Mouse (Mus musculus) adipocyte (in vitro differentiated cells): Measurements from ENCODE around the gene Nrn1l.

ENCODE experiments used
- DNase-seq: peaks from one replicate; pipeline ENCODE4 v3.0.0-alpha.2; 2016; ENCODE audit warnings: low spot score

The Nrn1l gene

DNA sequence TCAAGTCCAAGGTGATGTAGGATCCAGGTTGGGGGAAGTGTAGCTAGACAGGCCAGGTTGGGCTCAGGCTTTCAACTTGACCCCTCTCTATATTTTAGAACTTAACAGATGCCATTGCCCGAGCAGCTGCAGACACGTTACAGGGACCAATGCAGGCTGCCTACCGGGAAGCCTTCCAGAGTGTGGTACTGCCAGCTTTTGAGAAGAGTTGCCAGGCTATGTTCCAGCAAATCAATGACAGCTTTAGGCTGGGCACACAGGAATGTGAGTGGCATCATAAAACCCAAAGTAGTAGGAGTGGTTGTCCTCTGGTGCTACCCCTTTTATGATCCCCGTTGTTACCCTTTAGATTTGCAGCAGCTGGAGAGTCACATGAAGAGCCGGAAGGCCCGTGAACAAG lies 2.5 kb upstream of the Nrn1l start:
- DNase-seq: peak; percentile 40

- DNase-seq: peak; percentile 42
These were observed 935 bp upstream of the Nrn1l start for GRCm38 (mm10) chr8:105892432-105892831.

DNA sequence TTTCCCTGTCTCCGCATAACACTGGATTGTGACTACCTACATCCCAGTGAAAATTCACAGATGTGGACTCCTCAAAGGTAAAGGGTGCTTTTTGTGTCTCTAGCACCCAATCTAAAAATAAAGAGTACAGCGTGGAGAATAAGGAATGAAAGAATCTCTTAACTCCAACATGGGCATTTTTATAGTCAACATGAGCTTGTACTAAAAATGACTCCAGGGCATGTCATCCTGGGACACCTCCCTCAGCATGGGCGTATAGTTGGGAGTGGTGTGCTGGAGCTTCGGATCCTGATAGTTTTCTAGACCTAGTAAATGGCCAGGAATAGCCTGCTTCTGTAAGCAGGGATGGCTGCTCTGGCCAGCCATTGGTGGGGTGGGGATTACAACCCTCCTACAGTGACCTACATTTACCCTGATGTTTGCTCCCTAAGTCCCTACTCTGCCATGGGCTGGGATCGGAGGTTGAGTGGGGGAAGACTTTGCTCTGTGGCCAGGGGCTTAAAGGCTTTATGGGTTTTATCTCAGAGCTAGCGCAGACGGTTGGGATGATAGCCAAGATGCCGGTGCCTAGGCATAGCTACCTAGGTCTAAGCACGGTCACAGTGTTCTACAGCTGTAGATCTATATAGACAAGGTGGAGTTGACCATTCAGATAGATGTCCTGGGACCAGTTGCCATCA lies 4.6 kb downstream of the Nrn1l start:
- DNase-seq: no peak

GRCm38 (mm10) chr8:105900180-105900940 lies 7.0 kb downstream of the Nrn1l start, which contains the start of gene Pskh1:
Gene Pskh1, plus strand, starts transcription at chr8:105900441.
- peak; percentile 96 for DNase-seq

DNA sequence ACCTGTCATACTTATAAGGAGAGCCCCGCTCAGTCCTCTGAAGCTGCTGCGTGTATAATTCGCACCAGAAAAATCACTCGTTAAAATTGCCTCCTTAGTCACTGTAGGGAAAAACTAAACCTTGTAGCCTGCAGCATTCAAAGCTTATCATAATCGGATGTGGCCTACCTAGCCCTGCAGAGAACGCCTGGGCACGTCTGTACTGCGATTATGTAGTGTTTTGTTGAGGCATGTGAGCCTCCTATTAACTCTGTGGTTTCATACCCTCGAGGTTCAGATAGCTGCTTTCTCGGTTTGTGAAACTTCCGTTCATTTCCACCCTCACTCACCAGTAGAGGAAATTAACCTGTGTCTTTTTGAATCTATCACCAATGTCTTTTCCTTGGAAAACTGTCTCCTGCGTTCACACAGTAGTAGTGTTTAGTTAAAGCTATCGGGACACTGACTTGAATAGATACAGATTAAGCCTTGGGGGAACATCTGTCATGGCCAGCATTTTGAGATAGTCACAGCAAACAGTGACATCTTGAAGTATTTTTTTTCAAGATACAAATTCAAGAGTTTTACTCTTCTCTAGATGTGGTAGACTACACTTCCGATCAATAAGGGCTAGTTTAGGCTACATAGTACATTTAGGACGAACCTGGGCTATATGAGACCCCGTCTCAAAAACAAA lies 7.7 kb downstream of the Nrn1l start:
- DNase-seq: no peak

DNA sequence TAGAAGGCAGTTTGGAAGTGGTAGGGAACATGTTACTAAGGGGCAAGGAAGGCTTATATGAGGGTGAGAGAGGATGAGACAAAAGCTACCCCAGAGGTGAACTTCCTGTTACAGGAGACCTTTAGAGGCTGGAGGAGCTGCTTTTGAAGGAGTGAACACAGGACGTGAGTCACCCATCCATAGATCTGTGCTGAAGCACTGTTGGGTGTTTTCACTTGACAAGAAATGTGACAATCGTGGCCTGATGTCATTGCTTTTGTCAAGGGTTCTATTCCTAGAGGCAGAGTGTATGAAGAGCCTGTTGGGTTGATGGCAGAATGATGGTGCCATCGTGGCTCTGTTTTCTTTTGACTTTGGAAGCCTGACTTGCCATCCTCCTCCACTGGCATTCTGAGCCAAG lies 26.0 kb downstream of the Nrn1l start:
- DNase-seq: no peak

DNA sequence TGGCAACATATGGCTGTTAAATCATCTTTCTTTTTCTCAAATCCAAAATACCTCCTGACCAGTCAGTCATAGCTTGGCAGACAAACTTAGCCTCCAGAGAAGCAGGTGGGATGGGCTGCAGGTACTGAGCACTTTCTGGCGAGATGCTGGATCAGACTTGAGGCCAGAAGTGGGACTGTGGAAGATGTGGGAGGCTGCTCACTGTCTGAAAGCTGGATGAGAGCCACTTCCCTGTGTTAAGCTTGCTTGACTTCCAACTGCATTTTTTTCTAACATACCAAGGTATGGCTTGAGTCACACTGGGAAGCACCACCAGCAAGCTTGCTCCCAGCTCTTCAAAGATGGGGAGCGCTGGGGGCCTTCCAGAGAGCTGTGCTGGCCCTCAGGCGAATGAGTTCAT lies 31.8 kb downstream of the Nrn1l start:
- DNase-seq: no peak

GRCm38 (mm10) chr8:105930602-105931001 lies 37.2 kb downstream of the Nrn1l start:
- peak; percentile 86 for DNase-seq

- DNase-seq: no peak
These were observed 37.9 kb downstream of the Nrn1l start for GRCm38 (mm10) chr8:105931271-105931670.

- DNase-seq: no peak
These were observed 39.2 kb downstream of the Nrn1l start for GRCm38 (mm10) chr8:105932525-105932924.

- DNase-seq: no peak
These were observed 40.4 kb downstream of the Nrn1l start, which contains the start of gene Ctrl for GRCm38 (mm10) chr8:105933762-105934161. Gene Ctrl, minus strand, starts transcription at chr8:105933862.

GRCm38 (mm10) chr8:105935105-105935504 lies 41.7 kb downstream of the Nrn1l start:
- DNase-seq: no peak

DNA sequence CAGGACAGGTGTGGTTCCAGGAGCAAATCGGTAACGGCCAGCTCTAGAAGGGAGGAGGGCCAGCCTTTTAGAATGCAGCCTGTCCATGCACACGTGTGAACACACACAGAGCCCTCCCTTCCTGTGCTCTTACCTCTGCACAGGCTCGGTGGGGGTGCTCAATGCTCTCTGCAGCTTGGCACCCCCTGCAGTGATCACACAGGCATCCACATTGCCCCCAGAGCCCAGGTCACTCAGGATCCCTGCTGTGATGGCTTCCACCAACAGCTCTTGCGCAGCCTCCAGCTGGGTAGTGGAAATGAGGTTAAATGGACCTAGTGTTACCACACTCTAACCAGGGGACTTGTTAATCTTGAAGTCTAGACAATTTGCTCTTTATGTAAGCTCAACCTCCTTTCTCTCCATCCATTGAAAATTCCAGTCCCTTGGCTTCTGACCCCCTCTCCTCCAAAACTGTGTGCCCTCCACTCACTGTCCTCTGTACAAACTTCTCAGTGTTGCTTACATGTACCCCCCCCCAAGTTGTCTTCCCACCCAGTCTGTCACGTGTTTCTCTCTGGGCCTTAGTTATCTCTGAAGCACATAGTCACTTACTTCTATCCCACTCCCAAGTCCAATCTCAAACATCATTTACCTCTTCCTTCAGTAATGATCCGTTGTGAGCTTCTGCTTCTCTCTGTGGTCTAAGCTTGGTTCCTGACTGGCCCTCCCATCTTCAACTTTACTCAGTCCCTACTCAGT lies 42.7 kb downstream of the Nrn1l start:
- DNase-seq: no peak

GRCm38 (mm10) chr8:105936866-105937475 lies 43.6 kb downstream of the Nrn1l start:
- DNase-seq: peak; percentile 95

- DNase-seq: peak; percentile 71
These were observed 44.3 kb downstream of the Nrn1l start for GRCm38 (mm10) chr8:105937496-105938305.

- peak; percentile 63 for DNase-seq
These were observed 44.9 kb downstream of the Nrn1l start, which contains the start of gene Psmb10 for GRCm38 (mm10) chr8:105938306-105938669. Gene Psmb10, minus strand, starts transcription at chr8:105938444.

GRCm38 (mm10) chr8:105942026-105942425 lies 48.7 kb downstream of the Nrn1l start:
- no peak for DNase-seq

DNA sequence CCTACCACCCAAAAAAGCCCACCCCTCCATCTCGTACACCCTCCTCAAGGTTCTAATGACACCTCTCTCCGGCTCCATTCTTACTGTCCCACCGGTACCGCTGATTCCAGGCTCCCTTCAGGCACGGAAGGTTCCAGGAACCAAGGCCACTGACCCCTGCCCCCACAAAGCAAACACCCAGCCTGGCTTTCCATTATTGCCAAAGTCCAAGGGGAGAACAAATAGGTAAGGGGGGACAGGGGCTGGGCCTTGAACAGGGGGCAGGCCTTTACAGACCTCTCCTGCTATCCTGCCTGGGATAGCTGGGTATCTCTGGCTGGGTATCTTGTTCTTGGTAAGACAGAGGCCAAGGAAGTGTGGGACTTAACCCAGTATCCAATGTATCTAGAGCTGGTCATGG lies 49.2 kb downstream of the Nrn1l start:
- DNase-seq: no peak

DNA sequence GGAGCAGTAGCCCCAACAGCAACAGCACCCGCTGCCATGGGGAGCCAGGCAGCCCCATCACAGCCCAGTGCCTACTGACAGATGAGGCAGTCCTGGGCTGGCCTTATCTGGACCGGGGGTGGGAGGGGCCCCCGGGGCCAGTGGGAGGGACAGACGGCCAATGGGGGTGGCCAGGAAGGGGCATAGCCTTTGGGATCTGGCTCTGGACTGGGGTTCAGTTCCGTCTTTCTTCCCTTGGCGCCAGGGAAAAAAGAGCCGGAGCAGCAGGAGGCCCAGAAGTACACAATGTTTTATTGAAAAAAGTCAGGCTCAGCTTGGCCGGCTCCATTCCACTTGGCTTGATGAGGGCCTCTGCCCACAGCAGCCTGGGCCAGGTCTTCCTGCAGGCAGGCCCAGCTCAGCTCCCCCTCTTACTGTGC lies 50.0 kb downstream of the Nrn1l start, which contains the start of gene Lcat:
Gene Lcat, minus strand, starts transcription at position 62 of the 419 bp plus-strand sequence.
- DNase-seq: no peak
